Mouse (Mus musculus) monocyte, adult 5-6 weeks (primary cell): ENCODE measurements around the gene Nrl. TPM values are rescaled to one million over a fixed set of nuclear protein-coding genes. Genes with fewer than 3 reads are reported as not detected.

Experiments used
- ATAC-seq: fragments of 153-309, 156-312 bp; replicated peaks from 2 replicates; pipeline ENCODE4 v1.8.0; 2017; ENCODE audit warnings: mild to moderate bottlenecking; ENCODE audit not compliant: low TSS enrichment, insufficient number of reproducible peaks, severe bottlenecking, poor library complexity, low FRiP score
- total RNA-seq: library from RNA; stranded (forward); fragments of 200-1000, 200-491, 200-594 nt; gene quantifications from 3 replicates; pipeline ENCODE4 v1.2.3, GENCODE M21; 2017

The Nrl gene
- total RNA-seq: not detected in 3 replicates

DNA sequence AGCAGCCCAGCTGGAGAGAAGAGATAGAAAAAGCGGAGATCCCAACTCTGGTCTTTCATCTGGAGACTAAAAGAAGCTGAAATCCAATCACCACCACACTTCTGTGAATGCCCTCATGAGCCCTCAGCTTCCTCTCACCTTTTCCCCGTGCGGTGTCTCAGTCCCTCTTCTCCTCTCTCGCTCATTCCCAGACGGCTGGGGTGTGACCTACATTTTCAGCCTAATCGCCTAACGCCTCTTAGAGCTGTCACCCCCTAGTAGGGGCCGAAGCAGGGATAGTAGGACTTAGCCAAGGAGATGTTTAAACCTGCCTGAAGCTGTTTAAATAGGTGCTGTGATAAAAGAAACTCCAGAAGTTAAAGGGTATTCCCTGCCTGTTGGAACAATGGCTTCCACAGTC lies at the start of gene Nrl:
Gene Nrl (minus strand): TSS at position 197 of the 400 bp plus-strand sequence.
- ATAC-seq: no peak

- no peak for ATAC-seq
Observed at GRCm38 (mm10) chr14:55571760-55572159, 47.0 kb upstream of the Nrl start.

DNA sequence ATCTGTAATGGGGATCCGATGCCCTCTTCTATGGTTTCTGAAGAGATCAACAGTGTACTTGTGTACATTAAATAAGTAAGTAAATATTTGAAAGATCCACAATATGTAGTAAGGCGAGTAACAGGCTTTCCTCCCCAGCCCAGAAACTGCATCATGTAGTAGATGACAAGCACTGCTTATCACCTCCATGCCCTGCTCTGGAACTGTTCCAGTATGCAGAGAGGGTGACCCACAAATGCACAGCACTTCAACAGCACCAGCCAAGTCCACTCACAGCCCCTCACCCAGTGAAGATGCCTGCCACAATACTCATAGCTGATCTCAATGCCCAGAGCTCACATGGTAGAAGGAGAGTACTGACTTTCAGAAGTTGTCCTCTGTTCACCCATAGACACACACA lies 45.8 kb upstream of the Nrl start:
- no peak for ATAC-seq

DNA sequence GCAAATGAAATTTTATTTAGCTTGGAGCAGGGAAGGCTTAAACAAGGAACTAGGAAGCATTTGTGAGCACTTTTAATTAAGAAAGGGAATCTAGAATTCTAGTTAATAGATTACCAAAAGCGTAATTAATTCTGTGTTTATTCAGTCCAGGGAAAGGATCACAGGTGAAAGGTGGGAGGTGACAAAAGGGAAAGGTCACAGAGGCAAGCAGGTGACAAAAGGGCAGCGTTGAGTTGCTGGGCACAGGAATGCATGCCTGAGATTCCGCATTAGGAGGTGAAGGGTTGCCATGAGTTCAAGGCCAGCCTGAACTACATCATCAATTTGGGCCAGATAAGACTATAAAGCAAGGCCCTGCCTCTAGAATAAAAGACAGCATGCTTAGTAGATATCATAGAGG lies 42.7 kb upstream of the Nrl start:
- ATAC-seq: no peak

DNA sequence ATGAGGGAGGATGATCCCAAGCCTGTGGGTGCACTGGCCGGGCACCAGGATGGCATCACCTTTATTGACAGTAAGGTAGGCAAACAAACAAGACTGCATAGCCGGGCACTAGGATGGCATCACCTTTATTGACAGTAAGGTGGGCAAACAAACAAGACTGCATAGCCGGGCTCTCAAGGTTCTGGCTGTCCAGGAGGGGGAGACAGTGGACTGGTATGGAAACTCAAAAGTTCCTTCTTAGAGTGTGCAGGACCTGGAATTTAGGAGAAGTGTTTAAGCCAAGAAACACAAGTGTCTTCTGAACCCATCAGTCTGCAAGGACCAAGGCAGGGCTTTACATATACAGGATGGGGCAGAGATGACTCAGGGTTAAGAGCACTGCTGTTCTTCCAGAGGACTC lies 41.0 kb upstream of the Nrl start:
- ATAC-seq: no peak

DNA sequence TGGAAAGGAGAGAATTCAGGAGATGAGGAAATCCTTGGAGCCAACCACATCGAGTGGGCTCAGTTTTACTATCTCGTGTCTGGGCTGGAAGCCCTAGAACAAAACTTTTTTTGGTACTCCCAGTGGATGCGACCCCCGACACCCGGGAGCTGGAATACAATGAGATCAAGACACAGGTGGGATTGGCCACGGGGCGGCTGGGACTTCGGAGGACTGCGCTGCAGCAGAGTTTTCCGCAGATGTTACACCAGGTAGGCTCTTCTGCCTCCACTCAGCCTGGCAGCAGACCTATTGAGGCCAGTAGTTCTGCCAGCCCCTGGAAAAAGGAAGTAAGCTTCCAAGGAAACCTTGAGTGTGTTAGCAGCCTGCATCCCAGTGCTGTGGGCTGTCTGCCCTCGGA lies 38.5 kb upstream of the Nrl start:
- no peak for ATAC-seq

- ATAC-seq: no peak
Observed at GRCm38 (mm10) chr14:55561860-55562259, 37.1 kb upstream of the Nrl start.

- ATAC-seq: peak; percentile 77
Observed at GRCm38 (mm10) chr14:55560202-55561073, 35.7 kb upstream of the Nrl start, which contains the start of gene A730061H03Rik. A730061H03Rik (minus strand) TSS chr14:55560406.

DNA sequence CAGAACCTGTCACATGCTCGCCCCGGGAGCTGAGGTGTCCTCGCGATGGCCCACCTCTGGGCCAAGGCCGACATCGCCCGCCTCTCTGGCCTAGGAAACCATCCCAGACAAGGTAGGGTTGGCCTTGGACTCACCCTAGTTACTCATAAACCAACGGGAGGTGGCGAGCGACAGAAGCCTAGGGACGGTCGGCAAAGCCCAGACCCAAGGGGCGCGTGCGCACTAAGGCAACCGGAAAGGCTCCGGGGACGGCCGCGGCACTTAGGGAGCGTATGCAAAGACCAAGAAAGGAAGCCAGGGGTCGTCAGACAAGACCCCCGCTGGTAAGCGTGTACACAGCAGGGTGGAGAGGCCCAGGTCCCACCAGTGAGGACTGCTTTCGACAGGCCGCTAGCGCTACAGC lies 35.0 kb upstream of the Nrl start, which contains the start of gene Dcaf11:
Gene Dcaf11 (plus strand): TSS at position 208 of the 403 bp plus-strand sequence.
- peak; percentile 51 for ATAC-seq

GRCm38 (mm10) chr14:55558740-55559448 lies 34.1 kb upstream of the Nrl start:
- no peak for ATAC-seq

DNA sequence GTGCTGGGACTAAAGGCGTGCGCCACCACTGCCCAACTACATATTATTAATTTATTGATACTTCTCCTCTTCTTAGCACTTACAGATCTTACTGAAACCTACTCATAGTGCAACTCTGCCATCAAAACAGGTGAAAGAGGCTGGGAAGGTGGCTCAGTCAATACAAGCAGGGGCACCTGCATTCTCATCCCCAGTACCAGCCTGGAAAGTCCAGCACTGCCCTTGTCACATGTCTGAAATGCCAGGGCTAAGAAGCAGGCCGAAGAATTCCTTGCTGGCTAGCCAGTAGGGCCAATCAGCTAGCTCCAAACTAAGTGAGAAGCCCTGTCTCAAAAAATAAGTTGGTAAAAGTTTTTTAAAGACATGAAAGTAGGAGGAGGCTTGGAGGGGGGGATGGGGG lies 32.8 kb upstream of the Nrl start:
- ATAC-seq: no peak

- ATAC-seq: peak; percentile 64
Observed at GRCm38 (mm10) chr14:55557003-55557402, 32.2 kb upstream of the Nrl start.

GRCm38 (mm10) chr14:55555788-55556187 lies 31.0 kb upstream of the Nrl start:
- ATAC-seq: no peak

DNA sequence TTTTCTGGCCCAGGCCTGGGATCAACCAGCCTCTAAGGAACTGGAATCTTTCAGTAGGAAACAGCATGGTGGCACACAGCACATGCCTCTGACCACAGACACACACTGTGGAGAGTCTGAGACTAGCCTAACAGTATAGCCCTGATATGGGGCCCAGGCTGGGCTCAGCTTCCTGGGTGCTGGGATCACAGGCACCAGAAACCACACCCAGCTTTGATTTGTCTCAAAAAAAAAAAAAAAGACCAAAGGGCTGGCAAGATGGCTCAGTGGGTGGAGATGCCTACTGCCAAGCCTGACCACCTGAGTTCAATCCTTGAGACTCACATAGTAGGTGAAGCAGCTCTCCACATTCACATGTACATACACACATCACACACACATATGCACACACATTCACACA lies 29.9 kb upstream of the Nrl start:
- ATAC-seq: no peak

DNA sequence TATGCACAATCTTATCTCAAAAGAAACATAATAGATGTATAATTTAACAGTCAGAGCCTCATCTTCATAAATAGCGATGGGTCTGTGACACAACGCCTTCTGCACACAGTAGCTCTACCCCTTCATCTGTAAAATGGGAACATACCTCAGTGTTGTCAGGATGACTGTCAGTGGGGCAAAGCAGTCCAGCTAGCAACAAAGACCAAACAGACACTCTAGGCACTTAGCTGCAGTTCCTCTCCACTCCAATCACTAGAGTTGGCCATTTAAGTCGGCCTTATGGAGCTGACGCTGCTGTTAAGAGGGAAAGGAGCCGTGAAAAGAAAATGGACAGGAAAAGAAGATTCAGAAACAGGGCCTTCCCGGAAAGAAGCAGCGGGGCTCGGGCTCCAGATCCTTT lies 27.0 kb upstream of the Nrl start:
- ATAC-seq: no peak

- ATAC-seq: no peak
Observed at GRCm38 (mm10) chr14:55551347-55551746, 26.6 kb upstream of the Nrl start.

GRCm38 (mm10) chr14:55550191-55550590 lies 25.4 kb upstream of the Nrl start:
- no peak for ATAC-seq

GRCm38 (mm10) chr14:55544334-55544733 lies 19.6 kb upstream of the Nrl start:
- ATAC-seq: no peak

DNA sequence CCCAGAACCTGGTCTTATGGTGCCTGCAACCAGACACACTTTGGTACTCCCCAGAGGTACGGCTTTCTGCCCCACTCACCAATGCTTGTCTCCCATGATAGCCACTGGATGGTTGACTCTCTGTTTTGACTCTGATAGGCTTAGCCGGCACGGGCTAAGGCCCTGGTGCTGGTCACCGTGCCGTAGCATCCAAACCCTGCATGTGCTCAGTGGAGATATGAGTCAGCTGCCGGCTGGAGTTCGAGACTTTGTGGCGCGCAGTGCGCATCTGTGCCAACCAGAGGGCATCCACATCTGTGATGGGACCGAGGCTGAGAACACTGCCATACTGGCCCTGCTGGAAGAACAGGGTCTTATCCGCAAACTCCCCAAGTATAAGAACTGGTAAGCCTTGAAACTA lies 17.5 kb upstream of the Nrl start:
- no peak for ATAC-seq

GRCm38 (mm10) chr14:55540787-55541321 lies 16.1 kb upstream of the Nrl start:
- no peak for ATAC-seq
